Mouse (Mus musculus): ENCODE measurements around the gene Pes1. TPM values are rescaled to one million over a fixed set of nuclear protein-coding genes. Genes with fewer than 3 reads are reported as not detected.
"Not testable (repeated sequence)": the region's sequence is repeated elsewhere in the genome, so short reads cannot be mapped to it uniquely, and the experiment has no call there.

The Pes1 gene
- total and polyA plus RNA-seq, 3 experiments = 240 to 498 (median 301) TPM

DNA sequence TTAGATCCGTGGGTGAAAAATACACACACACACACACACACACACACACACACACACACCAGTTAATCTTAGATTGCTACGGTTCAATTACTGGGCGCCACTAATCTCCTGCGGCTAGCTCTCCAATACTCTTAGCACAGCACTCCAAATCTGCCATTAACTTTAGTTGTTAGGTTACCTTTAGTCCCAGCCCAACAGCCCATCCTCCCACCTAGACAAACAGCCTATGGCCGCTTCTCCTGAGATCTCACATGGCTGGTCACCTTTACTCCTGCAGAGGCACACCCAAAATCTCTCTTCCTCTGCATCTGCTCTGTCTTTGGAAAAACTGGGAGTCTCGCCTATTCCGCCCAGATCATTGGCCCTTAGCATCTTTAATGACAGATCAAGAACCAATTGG, 22.4 kb upstream of the Pes1 start:
- Histone ChIP-seq H3K4me3 (ENCODE audit: control insufficient read depth in 1 of 2, insufficient read depth in 1 of 2, low read depth in 2 of 2, low read length in 2 of 2) (no peak overlapping the region), H3K9ac (ENCODE audit: control insufficient read depth, low read depth, low read length, poor library complexity, severe bottlenecking) (no peak overlapping the region), H3K27ac (ENCODE audit: control insufficient read depth, low read depth, low read length) (no peak overlapping the region), H3K27me3 (ENCODE audit: control insufficient read depth in 1 of 2, insufficient read depth in 2 of 2, low read length in 2 of 2) (peaks cover 25 to 27% of the 10 kb centered on the region in 2 experiments), H3K4me1 (ENCODE audit: control insufficient read depth in 1 of 2, insufficient read depth in 2 of 2, low read length in 2 of 2) (no peaks in the 10 kb centered on the region), H3K9me3 (replicated peaks; ENCODE audit: insufficient read depth, low read length) (no peaks in the 10 kb centered on the region), H3K36me3 (ENCODE audit: control insufficient read depth in 1 of 2, insufficient read depth in 2 of 2, low read length in 2 of 2) (no peaks in the 10 kb centered on the region), H3K79me2 (ENCODE audit: control insufficient read depth, insufficient read depth, low read length, poor library complexity) (no peaks in the 10 kb centered on the region)
- DNase-seq (ENCODE audit: low read depth, low spot score) = no peak
- no peak for TF ChIP-seq TBP (IDR thresholded peaks at IDR 0.05; ENCODE audit: low read depth, low read length)
- TF ChIP-seq TAL1 (IDR thresholded peaks at IDR 0.05; ENCODE audit: low read length) = no peak
- TF ChIP-seq ETS1 (IDR thresholded peaks at IDR 0.05; ENCODE audit: low read depth, low read length) = no peak

DNA sequence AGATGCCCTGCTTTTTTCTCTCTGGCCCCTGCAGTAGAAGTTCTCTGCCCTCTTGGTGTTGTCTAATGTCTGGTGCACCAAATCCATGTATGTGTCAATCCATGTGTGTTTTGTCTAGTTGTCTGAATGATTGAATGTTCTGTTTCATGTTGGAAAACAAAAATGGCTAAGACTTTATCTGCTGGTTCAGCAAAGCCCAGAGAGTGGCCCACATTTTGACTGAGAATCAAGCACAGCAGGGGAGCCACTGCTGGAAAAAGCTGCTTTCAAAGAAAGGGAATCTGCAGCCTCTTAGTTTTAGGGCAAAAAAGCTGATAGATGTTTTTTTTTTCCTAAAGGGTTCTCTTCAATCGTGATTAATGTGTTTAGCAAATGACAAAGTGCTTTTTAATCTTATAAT, 17.4 kb upstream of the Pes1 start:
- Histone ChIP-seq H3K27me3 (ENCODE audit: control insufficient read depth in 1 of 2, insufficient read depth in 2 of 2, low read length in 2 of 2) (peaks cover 6 to 19% of the 10 kb centered on the region in 2 experiments), H3K79me2 (ENCODE audit: control insufficient read depth, insufficient read depth, low read length, poor library complexity) (no peaks in the 10 kb centered on the region), H3K27ac (ENCODE audit: control insufficient read depth, low read depth, low read length) (no peak overlapping the region), H3K4me1 (ENCODE audit: control insufficient read depth in 1 of 2, insufficient read depth in 2 of 2, low read length in 2 of 2) (no peaks in the 10 kb centered on the region), H3K36me3 (ENCODE audit: control insufficient read depth in 1 of 2, insufficient read depth in 2 of 2, low read length in 2 of 2) (no peaks in the 10 kb centered on the region), H3K9me3 (replicated peaks; ENCODE audit: insufficient read depth, low read length) (no peaks in the 10 kb centered on the region), H3K4me3 (ENCODE audit: control insufficient read depth in 1 of 2, insufficient read depth in 1 of 2, low read depth in 2 of 2, low read length in 2 of 2) (no peak overlapping the region), H3K9ac (ENCODE audit: control insufficient read depth, low read depth, low read length, poor library complexity, severe bottlenecking) (no peak overlapping the region)
- DNase-seq (ENCODE audit: low read depth, low spot score) = no peak
- TF ChIP-seq POLR2AphosphoS5 (IDR thresholded peaks at IDR 0.05; ENCODE audit: borderline replicate concordance, low read depth, low read length) = no peak
- TF ChIP-seq E2F4 (IDR thresholded peaks at IDR 0.05; ENCODE audit: borderline replicate concordance, low read depth, low read length) = no peak
- TF ChIP-seq ZC3H11A (IDR thresholded peaks at IDR 0.05; ENCODE audit: low read depth, low read length) = no peak
- no peak for TF ChIP-seq ZMIZ1 (IDR thresholded peaks at IDR 0.05; ENCODE audit: low read depth, low read length)
- no peak for TF ChIP-seq TCF12 (IDR thresholded peaks at IDR 0.05; ENCODE audit: low read depth, low read length)

DNA sequence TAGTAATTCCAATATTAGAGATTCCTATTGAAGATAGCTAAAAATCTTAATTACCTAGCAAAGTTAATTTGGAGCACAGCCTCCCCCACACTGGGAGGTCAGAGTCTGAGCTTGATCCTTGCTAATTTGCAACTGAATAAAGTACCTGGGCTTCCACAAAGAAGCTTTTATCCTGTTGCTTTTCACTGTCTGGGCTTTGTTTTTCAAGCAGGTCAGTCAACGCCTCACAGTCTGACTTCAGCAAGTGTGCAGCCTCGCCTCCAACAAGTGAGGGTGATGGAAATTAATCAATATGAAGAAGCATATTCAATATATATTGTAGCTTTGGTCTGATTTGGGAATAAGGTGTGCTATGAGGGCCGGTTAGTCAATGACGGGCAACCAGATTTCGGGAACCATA, 8.9 kb upstream of the Pes1 start:
- H3K9ac ChIP-seq (ENCODE audit: control insufficient read depth, low read depth, low read length, poor library complexity, severe bottlenecking); H3K36me3 ChIP-seq (ENCODE audit: control insufficient read depth in 1 of 2, insufficient read depth in 2 of 2, low read length in 2 of 2); H3K27ac ChIP-seq (ENCODE audit: control insufficient read depth, low read depth, low read length); H3K4me3 ChIP-seq (ENCODE audit: control insufficient read depth in 1 of 2, insufficient read depth in 1 of 2, low read depth in 2 of 2, low read length in 2 of 2); H3K4me1 ChIP-seq (ENCODE audit: control insufficient read depth in 1 of 2, insufficient read depth in 2 of 2, low read length in 2 of 2); H3K9me3 ChIP-seq (replicated peaks; ENCODE audit: insufficient read depth, low read length); H3K79me2 ChIP-seq (ENCODE audit: control insufficient read depth, insufficient read depth, low read length, poor library complexity); DNase-seq (ENCODE audit: low read depth, low spot score): not testable (repeated sequence)
- H3K27me3 ChIP-seq (ENCODE audit: control insufficient read depth in 1 of 2, insufficient read depth in 2 of 2, low read length in 2 of 2) = peaks cover 12 to 13% of the 10 kb centered on the region in 2 experiments

DNA sequence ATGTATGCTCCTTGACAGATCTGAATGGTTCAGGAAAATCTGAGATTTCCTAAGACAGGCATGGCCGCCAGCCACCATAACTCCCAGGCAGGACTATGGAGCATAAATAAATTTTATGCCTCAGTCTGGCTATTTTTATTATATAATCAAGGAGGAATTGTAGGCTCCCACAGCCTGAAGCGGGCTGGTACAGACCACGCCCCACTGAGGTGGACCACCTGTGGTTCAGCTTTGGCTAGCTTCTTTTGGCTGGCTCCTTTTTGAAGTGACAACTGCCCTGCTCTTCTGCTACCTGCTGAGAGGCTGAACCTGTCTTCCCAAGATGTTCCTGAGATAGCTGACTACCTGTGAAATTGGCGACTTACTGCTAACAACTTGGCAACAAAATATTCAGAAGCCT, 8.4 kb upstream of the Pes1 start:
- not testable (repeated sequence) for H3K9ac ChIP-seq (ENCODE audit: control insufficient read depth, low read depth, low read length, poor library complexity, severe bottlenecking); DNase-seq (ENCODE audit: low read depth, low spot score); H3K27ac ChIP-seq (ENCODE audit: control insufficient read depth, low read depth, low read length); H3K4me3 ChIP-seq (ENCODE audit: control insufficient read depth in 1 of 2, insufficient read depth in 1 of 2, low read depth in 2 of 2, low read length in 2 of 2); H3K9me3 ChIP-seq (replicated peaks; ENCODE audit: insufficient read depth, low read length); H3K36me3 ChIP-seq (ENCODE audit: control insufficient read depth in 1 of 2, insufficient read depth in 2 of 2, low read length in 2 of 2); H3K79me2 ChIP-seq (ENCODE audit: control insufficient read depth, insufficient read depth, low read length, poor library complexity); H3K4me1 ChIP-seq (ENCODE audit: control insufficient read depth in 1 of 2, insufficient read depth in 2 of 2, low read length in 2 of 2)
- H3K27me3 ChIP-seq (ENCODE audit: control insufficient read depth in 1 of 2, insufficient read depth in 2 of 2, low read length in 2 of 2) = peaks cover 12 to 14% of the 10 kb centered on the region in 2 experiments
